Mouse (Mus musculus) forebrain, embryonic 12.5 days (tissue): ENCODE measurements at regions not wholly inside any gene's neighbourhood (a gene's known extent, or its start where the extent isn't known, plus 50 kb on each side); places are given as distances from the start of the nearest gene placed in this dataset.

Source experiments
- ATAC-seq: fragments of 200-750 bp; cut with Nextera tagmentation; 2 replicates; pipeline ENCODE4 v1.8.0; 2017; ENCODE audit warnings: moderate TSS enrichment; ENCODE audit not compliant: low FRiP score
- H3K27ac ChIP-seq: fragments of 300-500 bp; sonication (generic); 2 replicates; pipeline ENCODE4 v1.5.1; 2016; ENCODE audit warnings: mild to moderate bottlenecking
- H3K27me3 ChIP-seq: fragments of 300-500 bp; sonication (generic); 2 replicates; pipeline ENCODE4 v1.6.1; 2016; ENCODE audit warnings: mild to moderate bottlenecking
- H3K36me3 ChIP-seq: fragments of 300-500 bp; sonication (generic); replicated peaks from 2 replicates; pipeline ENCODE4 v1.6.1; 2016; ENCODE audit warnings: mild to moderate bottlenecking
- H3K4me1 ChIP-seq: fragments of 300-500 bp; sonication (generic); 2 replicates; pipeline ENCODE4 v1.6.1; 2016
- H3K4me2 ChIP-seq: fragments of 300-500 bp; sonication (generic); 2 replicates; pipeline ENCODE4 v1.6.1; 2016; ENCODE audit warnings: mild to moderate bottlenecking, moderate library complexity
- H3K4me3 ChIP-seq: fragments of 300-500 bp; sonication (generic); replicated peaks from 2 replicates; pipeline ENCODE4 v1.5.1; 2016; ENCODE audit warnings: mild to moderate bottlenecking
- H3K9ac ChIP-seq: fragments of 300-500 bp; sonication (generic); 2 replicates; pipeline ENCODE4 v1.6.1; 2016; ENCODE audit warnings: mild to moderate bottlenecking
- H3K9me3 ChIP-seq: fragments of 300-500 bp; sonication (generic); 2 replicates; pipeline ENCODE4 v1.6.1; 2016
- WGBS: fragments of 180-500 bp; shearing (Covaris S2); methylation state at CpG from one replicate; pipeline ENCODE4 v1.1.7; 2016; 5-methylcytosine and 5-hydroxymethylcytosine counted together

- Histone ChIP-seq H3K27me3 (no peaks in the 10 kb centered on the region), H3K27ac (0 out of 2 replicates have a peak overlapping the region, but pooled peaks have one; percentile 19), H3K4me2 (no peak overlapping the region), H3K4me1 (peaks cover 14% of the 10 kb centered on the region; the same call in 1 of the 2 replicates), H3K9me3 (no peaks in the 10 kb centered on the region), H3K9ac (no peak overlapping the region), H3K36me3 (no peaks in the 10 kb centered on the region), H3K4me3 (no peak overlapping the region)
- 75% methylated on average over 9 of the region's 9 CpGs for WGBS
- no peak for ATAC-seq
Observed at GRCm38 (mm10) chr6:51708668-51709339, 185.1 kb downstream of the Snx10 start.

DNA sequence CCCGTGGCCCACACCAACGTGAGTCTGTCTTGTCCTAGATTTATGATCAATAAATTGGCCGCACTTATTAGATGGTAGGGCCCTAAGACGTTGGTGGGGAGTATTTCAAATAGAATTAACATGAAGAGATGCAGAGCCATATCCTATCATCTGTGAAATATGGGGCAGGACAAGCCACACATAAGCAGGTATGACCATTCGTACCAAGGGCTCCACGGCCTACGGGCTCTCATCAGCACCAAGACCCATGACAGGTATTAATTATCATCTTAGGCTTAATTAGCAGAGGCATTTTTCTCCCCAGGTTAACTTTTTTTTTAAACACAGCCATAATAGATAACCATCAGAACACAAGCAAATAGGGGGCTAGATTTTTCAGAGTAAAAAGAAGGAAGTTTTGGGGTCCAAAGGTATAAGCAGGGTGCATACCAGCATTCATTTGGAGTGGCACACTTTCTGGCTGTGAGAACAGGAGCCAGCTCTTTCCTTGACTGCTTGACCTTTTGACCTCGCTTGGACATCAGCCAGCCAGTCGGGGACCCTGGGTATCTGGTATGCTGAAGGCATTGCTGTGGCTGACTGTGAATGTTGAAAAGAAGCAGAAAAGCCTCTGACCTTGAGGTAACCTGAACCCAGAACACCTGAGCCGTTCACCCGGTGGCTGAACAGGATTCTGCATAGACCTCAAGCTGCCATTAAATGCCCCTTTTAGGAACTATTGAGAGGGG, 185.8 kb downstream of the Snx10 start:
- Histone ChIP-seq H3K9me3 (no peaks in the 10 kb centered on the region), H3K4me2 (no peak overlapping the region), H3K4me3 (no peak overlapping the region), H3K27me3 (no peaks in the 10 kb centered on the region), H3K27ac (0 out of 2 replicates have a peak overlapping the region, but pooled peaks have one; percentile 19), H3K4me1 (peaks cover 14% of the 10 kb centered on the region; the same call in 1 of the 2 replicates), H3K36me3 (no peaks in the 10 kb centered on the region), H3K9ac (no peak overlapping the region)
- 72% methylated on average over 11 of the region's 11 CpGs for WGBS
- ATAC-seq = no peak

DNA sequence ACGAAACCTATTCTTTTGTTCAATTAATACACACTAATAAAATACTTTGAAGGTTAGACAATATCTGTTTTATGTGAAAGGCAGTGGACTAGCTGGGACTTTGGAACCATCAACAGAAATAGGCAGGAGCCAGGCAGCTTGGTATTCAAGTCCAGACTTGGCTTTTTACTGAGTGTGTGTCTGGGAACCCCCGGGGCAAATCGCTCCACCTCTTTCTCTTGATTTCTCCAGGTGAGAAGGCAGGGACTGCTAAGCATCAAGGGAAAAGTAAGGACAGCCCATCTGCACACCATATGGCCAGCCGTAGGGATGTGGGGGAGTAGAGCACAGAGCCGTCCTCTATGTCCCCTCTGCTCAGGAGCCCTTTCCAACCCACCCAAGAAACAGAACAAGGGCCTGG, 186.5 kb downstream of the Snx10 start:
- no peak overlapping the region for H3K27ac ChIP-seq
- H3K9ac ChIP-seq = no peak overlapping the region
- no peak for ATAC-seq
- H3K9me3 ChIP-seq = no peaks in the 10 kb centered on the region
- no peaks in the 10 kb centered on the region for H3K36me3 ChIP-seq
- no peaks in the 10 kb centered on the region for H3K27me3 ChIP-seq
- peaks cover 17% of the 10 kb centered on the region for H3K4me1 ChIP-seq
- H3K4me2 ChIP-seq = no peak overlapping the region
- 84% methylated on average over 5 of the region's 5 CpGs for whole genome bisulfite sequencing
- H3K4me3 ChIP-seq = no peak overlapping the region

DNA sequence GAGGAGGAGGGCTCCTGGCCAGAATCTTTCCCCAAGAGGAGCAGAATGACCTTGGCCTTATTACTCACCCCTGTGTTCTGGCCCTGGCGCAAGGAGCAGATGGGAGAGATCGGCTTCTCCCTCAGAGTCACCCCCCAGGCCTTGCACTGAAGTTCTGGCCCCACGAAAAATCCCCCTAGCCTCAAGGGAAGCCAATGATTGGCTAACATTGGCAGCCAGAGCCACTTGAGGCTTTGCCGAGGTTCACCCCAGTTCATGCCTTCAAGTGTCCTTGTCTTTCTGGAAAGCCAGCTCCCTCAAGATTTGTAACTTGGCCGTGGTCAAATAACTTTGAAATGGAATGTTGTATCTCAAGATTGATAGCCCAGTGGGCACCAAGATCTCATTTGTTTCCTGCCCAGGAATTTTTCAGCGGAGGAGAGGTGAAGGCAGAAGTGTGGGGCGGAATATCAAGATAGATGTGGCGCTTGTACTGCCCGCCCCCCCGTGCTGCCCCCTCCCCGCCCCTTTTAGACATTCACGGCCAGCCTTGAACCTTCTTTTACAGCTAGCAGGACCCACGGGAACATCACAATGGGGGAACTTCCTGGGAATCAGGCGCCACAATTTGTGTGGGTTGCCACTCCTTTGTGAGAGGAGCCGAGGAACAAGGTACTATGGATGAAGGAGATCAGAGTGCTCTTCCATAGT, 187.4 kb downstream of the Snx10 start:
- no peak overlapping the region for H3K27ac ChIP-seq

DNA sequence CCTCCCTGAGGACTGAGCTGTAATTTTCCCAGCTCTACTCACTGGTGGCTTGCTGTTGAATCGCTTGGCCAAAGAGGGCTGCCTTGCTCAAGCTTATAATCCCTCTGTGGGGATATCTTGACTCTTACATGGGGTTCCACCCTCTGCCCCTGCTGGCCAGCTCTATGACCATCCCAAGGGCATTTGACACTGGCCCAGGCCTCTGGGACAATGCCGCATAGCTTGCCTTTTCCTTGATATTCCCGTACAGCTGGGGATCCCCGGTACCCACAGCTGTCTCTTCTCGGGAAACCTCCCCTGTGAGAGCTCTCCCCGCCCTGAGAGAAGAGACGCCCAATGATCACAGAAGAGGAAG, 187.9 kb downstream of the Snx10 start:
- no peaks in the 10 kb centered on the region for H3K9me3 ChIP-seq
- no peak overlapping the region for H3K4me3 ChIP-seq
- H3K36me3 ChIP-seq = no peaks in the 10 kb centered on the region
- no peak overlapping the region for H3K4me2 ChIP-seq
- no peak overlapping the region for H3K27ac ChIP-seq
- H3K27me3 ChIP-seq = no peaks in the 10 kb centered on the region
- ATAC-seq = no peak
- H3K9ac ChIP-seq = no peak overlapping the region
- H3K4me1 ChIP-seq = peaks cover 24% of the 10 kb centered on the region
- 91% methylated on average over 7 of the region's 7 CpGs for WGBS

More for the DNA sequence above, 187.4 kb downstream of the Snx10 start:
- Histone ChIP-seq H3K4me3 (no peak overlapping the region), H3K36me3 (no peaks in the 10 kb centered on the region), H3K4me2 (no peak overlapping the region), H3K9me3 (no peaks in the 10 kb centered on the region), H3K27me3 (no peaks in the 10 kb centered on the region), H3K9ac (no peak overlapping the region), H3K4me1 (peaks cover 24% of the 10 kb centered on the region)
- ATAC-seq = no peak
- WGBS = 87% methylated on average over 15 of the region's 15 CpGs

- Histone ChIP-seq H3K9ac (no peak overlapping the region), H3K36me3 (no peaks in the 10 kb centered on the region), H3K27me3 (no peaks in the 10 kb centered on the region), H3K4me1 (peaks cover 10% of the 10 kb centered on the region), H3K9me3 (no peaks in the 10 kb centered on the region), H3K4me2 (no peak overlapping the region), H3K4me3 (no peak overlapping the region), H3K27ac (no peak overlapping the region)
- no peak for ATAC-seq
- 39% methylated on average over 8 of the region's 8 CpGs for WGBS
Observed at GRCm38 (mm10) chr6:51715158-51715840, 191.6 kb downstream of the Snx10 start.

- no peaks in the 10 kb centered on the region for H3K9me3 ChIP-seq
- WGBS = 89% methylated on average over 7 of the region's 7 CpGs
- ATAC-seq = no peak
Observed at GRCm38 (mm10) chr6:51717386-51717785, 193.7 kb downstream of the Snx10 start.

GRCm38 (mm10) chr6:51720705-51721104, 197.0 kb downstream of the Snx10 start:
- Histone ChIP-seq H3K4me1 (0 out of 2 replicates have a peak, but pooled peaks cover 2% of the 10 kb centered on the region), H3K9me3 (no peaks in the 10 kb centered on the region), H3K4me2 (no peak overlapping the region), H3K36me3 (no peaks in the 10 kb centered on the region), H3K27me3 (0 out of 2 replicates have a peak, but pooled peaks cover 2% of the 10 kb centered on the region), H3K9ac (no peak overlapping the region), H3K27ac (no peak overlapping the region), H3K4me3 (no peak overlapping the region)
- ATAC-seq = no peak
- WGBS = 78% methylated on average over 7 of the region's 7 CpGs

More at GRCm38 (mm10) chr6:51717386-51717785, 193.7 kb downstream of the Snx10 start:
- peaks cover 10% of the 10 kb centered on the region for H3K4me1 ChIP-seq
- H3K36me3 ChIP-seq = no peaks in the 10 kb centered on the region
- no peak overlapping the region for H3K4me3 ChIP-seq
- H3K9ac ChIP-seq = no peak overlapping the region
- H3K27me3 ChIP-seq = 0 out of 2 replicates have a peak, but pooled peaks cover under 1% of the 10 kb centered on the region
- H3K4me2 ChIP-seq = no peak overlapping the region
- no peak overlapping the region for H3K27ac ChIP-seq

GRCm38 (mm10) chr6:51723053-51723452, 199.4 kb downstream of the Snx10 start:
- H3K27me3 ChIP-seq = 0 out of 2 replicates have a peak, but pooled peaks cover 2% of the 10 kb centered on the region
- WGBS = 55% methylated on average over 4 of the region's 4 CpGs
- ATAC-seq = no peak
- H3K4me3 ChIP-seq = no peak overlapping the region
- no peak overlapping the region for H3K27ac ChIP-seq
- no peaks in the 10 kb centered on the region for H3K9me3 ChIP-seq
- no peak overlapping the region for H3K4me2 ChIP-seq
- H3K4me1 ChIP-seq = no peaks in the 10 kb centered on the region
- no peaks in the 10 kb centered on the region for H3K36me3 ChIP-seq
- H3K9ac ChIP-seq = no peak overlapping the region

DNA sequence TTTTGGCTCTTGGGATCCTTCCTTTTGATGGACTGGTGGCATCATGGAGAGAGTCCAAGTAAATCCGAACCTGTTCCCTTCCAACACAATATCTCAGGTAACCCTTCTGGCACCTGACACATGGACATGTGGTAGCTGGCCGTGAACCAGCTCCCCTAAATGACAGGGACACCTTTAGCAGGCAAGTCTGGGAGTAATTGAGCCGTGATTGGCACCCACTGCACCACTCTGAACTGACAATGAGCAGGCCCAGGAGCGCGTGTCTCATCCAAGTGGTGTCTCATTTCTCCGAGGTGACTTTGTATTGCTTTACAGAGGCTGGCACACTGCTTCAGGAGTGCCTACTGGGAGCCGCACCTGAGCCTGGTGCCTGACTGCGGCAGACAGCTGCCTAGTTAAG, 203.5 kb downstream of the Snx10 start:
- Histone ChIP-seq H3K4me3 (no peak overlapping the region), H3K9me3 (no peaks in the 10 kb centered on the region), H3K36me3 (no peaks in the 10 kb centered on the region), H3K9ac (no peak overlapping the region), H3K4me1 (peaks cover 16% of the 10 kb centered on the region), H3K27ac (no peak overlapping the region), H3K27me3 (0 out of 2 replicates have a peak, but pooled peaks cover 2% of the 10 kb centered on the region), H3K4me2 (no peak overlapping the region)
- WGBS = 82% methylated on average over 8 of the region's 8 CpGs
- no peak for ATAC-seq

DNA sequence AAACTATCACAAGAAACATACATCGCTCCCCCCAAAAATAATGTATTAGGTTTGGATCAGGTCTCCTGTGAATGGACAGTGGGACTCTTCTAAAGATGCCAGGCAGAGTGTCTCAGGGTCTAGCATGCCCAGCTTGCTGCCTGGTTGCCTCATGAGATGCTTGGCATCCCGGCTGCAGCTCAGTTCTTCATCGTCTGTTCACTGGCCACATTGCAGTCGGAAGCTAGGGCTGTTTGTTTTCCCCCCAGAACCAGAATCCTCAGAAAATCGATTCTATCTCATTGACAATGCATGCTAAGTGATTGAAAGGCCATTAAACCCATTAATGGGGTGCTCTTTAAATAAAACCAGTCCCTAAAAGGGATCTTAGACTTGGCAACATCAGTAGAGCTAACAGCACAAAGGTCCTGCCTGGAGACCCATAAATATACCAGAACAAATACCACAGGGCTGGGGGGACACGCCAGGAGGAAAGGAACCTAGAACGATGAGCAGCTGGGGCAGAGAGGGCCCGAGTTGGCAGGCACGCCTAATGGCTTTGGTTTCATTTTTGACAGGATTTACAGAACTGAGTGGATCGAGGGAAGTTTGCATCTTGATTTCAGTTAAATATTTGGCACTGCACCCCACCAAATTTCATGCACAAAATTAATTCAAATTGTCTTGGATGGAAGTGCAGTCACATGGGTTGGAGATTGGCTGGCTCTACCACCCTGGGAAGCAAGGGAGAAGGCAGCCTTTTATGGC, 205.3 kb downstream of the Snx10 start:
- H3K4me1 ChIP-seq = peaks cover 19% of the 10 kb centered on the region
- H3K4me3 ChIP-seq = no peak overlapping the region
- ATAC-seq = no peak
- no peak overlapping the region for H3K9ac ChIP-seq
- H3K27me3 ChIP-seq = no peaks in the 10 kb centered on the region
- 80% methylated on average over 10 of the region's 10 CpGs for WGBS
- no peak overlapping the region for H3K4me2 ChIP-seq
- H3K36me3 ChIP-seq = no peaks in the 10 kb centered on the region
- no peaks in the 10 kb centered on the region for H3K9me3 ChIP-seq
- H3K27ac ChIP-seq = no peak overlapping the region
